Mouse (Mus musculus): ENCODE measurements at regions not wholly inside any gene's neighbourhood (a gene's known extent, or its start where the extent isn't known, plus 50 kb on each side); places are given as distances from the start of the nearest gene placed in this dataset.
"Not testable (repeated sequence)": the region's sequence is repeated elsewhere in the genome, so short reads cannot be mapped to it uniquely, and the experiment has no call there.

- no peak for DNase-seq (ENCODE audit: low read depth)
Measured at GRCm38 (mm10) chr19:27694478-27694877, 264.9 kb upstream of the Pum3 start.

DNA sequence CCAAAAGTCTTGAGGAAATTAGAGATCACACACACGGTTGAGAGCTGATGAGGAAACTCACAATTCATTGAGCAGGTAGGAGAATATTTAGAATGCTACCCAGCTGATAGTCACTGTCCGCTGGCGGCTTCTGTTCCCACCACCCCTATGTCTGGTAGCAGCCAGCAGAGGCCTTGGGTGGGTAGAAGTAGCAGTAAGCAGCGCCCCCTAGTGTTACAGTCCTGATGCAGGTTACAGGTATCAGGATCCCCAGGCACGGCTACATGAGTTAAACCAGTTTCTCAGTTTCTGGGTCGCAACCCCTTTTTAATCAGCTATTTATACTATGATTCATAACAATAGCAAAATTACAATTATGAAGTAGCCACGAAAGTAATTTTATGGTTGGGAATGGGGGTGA lies 264.1 kb upstream of the Pum3 start:
- peak; percentile 4 for DNase-seq (ENCODE audit: low read depth)

- no peak for DNase-seq (ENCODE audit: low read depth)
Measured at GRCm38 (mm10) chr19:27692944-27693343, 263.3 kb upstream of the Pum3 start.

GRCm38 (mm10) chr19:27683426-27683825 lies 253.8 kb upstream of the Pum3 start:
- peak; percentile 22 for DNase-seq (ENCODE audit: low read depth)

DNA sequence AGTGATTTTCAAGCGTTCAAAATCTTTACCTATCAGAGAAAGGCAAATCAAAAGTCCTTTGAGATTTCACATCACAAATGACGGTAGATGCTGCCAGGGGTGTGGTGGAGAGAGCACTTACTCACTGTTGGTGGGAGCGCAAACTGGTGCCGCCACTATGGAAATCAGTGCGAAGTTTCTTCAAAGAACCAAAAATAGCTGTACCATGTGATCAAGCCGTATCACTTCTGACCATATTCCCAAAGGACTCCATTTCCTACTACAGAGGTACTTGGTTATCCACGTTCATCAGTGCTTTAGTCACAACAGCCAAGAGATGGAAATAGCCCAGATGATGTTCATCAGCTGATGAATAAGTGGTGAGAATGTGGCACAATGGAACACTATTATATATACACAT lies 249.8 kb upstream of the Pum3 start:
- DNase-seq (ENCODE audit: low read depth), result no peak

- DNase-seq (ENCODE audit: low read depth), result no peak
Measured at GRCm38 (mm10) chr19:27672679-27673190, 243.1 kb upstream of the Pum3 start.

GRCm38 (mm10) chr19:27663296-27663695 lies 233.7 kb upstream of the Pum3 start:
- DNase-seq (ENCODE audit: low read depth), result no peak

DNA sequence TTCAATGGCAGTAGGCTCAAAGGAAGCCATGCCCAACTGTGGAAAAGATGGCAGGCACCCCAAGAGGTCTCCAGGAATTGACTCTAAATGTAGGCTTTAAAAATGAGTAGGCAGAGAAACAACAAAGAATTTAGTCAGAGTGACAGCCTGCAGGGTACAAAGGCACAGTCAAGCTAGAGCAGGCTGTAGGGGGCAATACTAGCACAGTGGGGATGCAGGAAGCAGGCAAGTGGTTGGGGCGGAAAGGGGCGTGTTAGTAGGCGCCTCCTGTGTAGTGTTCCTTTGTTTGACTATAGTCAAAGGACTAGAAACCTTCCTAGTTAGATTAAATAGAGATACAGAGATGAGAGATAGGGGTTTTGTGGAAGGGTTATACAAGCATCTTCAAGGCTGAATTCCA lies 211.4 kb upstream of the Pum3 start:
- no peak for DNase-seq (ENCODE audit: low read depth)

DNA sequence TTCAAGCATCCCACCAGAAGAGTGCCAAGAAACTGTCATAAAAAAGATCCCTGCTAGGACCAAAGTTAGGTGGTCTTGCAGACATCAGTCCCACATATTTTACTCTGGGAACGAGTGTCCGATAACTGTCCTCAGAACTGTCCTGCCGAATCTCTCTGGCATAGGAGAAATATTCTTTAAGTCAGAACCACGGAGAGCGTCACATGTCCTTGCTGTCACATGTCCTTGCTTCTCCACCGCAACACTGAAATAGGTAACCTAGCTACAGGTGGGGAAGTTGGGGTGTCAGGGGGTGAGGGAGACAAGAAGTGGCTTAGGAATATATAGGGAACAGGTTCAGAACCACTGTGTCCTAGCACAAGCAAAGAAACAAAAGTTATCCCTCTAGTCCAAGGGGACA lies 203.5 kb upstream of the Pum3 start:
- DNase-seq (ENCODE audit: low read depth), result no peak

- DNase-seq (ENCODE audit: low read depth), result no peak
Measured at GRCm38 (mm10) chr19:27627626-27628025, 198.0 kb upstream of the Pum3 start.

DNA sequence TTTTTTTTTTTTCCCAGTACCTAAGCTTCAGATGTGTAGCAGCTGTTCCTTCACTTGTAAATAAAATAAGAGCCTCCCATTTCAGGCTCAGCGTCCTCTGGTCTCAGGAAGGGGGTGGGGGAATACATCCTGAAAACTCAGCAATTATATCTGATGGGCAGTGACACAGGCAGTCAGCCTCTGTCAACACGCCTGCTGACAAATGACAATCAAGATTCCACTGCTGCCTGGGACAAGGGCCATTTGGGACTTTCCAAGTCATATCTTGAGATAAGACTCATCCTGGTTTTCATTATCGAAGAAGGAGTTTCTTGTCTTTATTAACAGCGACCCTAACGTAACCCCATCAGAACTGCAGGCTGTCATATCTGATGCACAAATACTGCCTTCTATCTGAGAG lies 187.9 kb upstream of the Pum3 start:
- no peak for DNase-seq (ENCODE audit: low read depth)

DNA sequence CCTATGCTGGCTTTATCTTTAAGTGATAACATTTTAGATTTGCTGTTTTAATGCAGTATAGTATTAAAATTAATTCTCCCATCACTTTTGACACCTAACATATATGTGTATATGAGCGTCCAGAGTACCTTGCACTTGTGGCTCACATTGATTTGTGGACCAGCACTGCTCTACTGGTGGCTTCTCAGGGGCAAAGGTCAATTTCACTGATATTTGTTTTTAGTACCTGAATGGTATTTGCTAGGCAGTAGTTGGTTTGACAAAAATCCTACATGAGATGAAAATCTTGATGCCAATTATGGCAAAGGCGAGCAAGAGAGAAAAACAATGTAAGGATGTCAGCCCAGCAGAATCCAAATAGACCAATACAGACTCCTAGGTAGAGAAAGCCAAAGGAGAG lies 177.3 kb upstream of the Pum3 start:
- DNase-seq (ENCODE audit: low read depth), result no peak

GRCm38 (mm10) chr19:27603296-27603695 lies 173.7 kb upstream of the Pum3 start:
- no peak for DNase-seq (ENCODE audit: low read depth)

GRCm38 (mm10) chr19:27601551-27601950 lies 171.9 kb upstream of the Pum3 start:
- DNase-seq (ENCODE audit: low read depth), result no peak

GRCm38 (mm10) chr19:27600386-27600785 lies 170.8 kb upstream of the Pum3 start:
- DNase-seq (ENCODE audit: low read depth), result not testable (repeated sequence)

DNA sequence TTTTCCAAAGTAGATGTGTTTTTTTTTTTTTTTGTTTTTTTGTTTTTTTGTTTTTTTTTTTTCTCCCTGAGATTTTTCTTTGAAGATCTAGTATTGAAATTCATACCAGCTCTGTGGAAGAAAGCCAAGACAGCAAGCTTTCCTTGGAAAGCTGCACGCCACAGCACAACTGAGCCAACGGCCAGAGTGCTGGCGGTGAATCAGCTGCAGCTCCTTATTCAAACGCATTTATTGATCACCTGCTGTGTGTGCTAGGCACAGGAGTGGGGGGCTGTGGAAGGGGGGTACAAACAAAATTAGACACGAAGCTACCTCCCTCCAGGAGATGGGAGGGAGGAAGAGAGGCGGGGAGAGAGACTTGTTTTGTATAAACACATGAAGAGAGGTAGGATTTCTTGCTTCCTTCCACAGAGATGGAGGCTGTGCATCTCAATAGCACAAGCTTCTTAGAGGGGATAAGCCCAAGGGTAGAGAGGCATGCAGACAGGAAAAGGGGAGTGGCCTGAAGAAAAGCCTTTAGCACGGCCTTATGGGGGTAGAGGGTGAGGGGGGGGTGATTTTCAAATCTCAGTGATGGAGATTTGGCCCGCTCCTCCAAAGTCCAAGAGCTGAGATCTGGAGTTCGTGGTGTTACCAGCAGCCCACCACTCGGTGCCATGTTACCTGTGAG lies 170.1 kb upstream of the Pum3 start:
- DNase-seq (ENCODE audit: low read depth), result no peak

GRCm38 (mm10) chr19:27598350-27598749 lies 168.7 kb upstream of the Pum3 start:
- no peak for DNase-seq (ENCODE audit: low read depth)

- DNase-seq (ENCODE audit: low read depth), result no peak
Measured at GRCm38 (mm10) chr19:27585566-27585965, 155.9 kb upstream of the Pum3 start.

DNA sequence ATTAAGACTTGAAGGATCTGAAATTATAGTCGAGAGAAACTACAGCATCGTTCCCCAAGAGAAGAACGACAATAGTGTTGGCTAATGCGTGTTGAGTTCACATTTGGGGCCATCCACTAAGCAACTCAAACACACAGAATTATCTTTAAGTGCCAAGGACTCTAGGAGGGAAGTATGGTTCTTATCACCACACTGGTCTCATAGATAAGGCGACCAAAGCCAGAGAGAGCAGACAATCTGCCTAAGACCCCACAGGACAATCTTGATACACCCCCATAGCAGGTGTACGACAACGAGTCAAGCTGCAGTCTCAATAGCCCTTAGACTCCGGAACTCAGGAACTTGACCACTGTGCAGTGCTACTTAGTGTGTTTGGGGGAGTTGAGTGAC lies 152.5 kb upstream of the Pum3 start:
- no peak for DNase-seq (ENCODE audit: low read depth)

DNA sequence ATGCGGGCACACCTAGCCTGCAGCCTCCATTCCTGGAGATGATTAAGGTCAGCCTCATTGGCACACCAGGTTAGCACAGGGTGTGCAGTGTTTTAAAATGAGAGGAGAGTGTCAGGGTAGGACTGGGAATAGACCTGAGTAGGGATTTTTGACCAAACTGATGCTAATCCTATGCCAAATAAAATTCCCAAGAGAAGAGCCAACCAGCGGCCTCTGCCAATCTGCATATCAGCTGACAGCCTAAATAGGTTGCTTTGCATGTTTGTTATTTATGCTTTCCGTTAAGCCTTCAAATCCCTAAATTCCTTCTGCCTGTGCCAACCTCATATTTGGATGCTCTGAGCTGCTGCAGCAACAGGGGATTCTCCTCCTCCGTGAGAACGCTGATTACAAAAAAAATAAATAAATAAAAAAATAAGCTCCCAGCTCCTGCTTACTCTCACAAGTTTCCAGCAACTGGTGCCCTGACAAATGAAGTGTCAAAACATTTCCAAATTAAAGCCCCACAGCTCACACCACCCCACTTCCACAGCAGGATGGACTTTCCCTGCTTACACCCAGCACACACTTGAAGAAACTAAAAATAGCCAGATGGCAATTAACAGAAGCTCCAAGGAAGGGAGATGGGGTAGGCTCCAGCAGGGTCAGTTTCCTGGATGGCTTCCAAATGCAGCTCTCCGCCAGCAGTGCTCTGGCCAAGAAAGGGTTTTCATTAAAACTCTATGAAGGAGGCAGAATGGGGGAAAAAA lies 151.9 kb upstream of the Pum3 start:
- DNase-seq (ENCODE audit: low read depth), result no peak

DNA sequence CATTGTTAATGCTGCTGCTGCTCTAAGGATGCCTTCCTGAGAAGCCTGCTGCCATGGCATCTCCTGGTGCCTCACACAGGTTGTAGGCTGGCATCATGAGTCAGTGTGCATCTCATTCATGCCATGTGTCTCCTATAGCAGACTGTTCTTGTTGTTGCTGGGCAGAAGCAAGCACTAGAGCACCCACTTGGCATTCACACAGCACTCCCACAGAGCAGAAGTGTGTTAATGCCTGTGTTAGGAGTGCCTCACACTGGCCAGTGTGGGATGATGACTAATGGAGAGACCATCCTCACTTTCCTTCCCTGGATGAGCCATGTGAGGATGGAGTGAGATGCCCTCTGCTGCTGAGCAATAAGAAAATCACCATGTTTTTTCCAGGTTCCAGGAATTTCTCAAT lies 146.9 kb upstream of the Pum3 start:
- DNase-seq (ENCODE audit: low read depth), result no peak

DNA sequence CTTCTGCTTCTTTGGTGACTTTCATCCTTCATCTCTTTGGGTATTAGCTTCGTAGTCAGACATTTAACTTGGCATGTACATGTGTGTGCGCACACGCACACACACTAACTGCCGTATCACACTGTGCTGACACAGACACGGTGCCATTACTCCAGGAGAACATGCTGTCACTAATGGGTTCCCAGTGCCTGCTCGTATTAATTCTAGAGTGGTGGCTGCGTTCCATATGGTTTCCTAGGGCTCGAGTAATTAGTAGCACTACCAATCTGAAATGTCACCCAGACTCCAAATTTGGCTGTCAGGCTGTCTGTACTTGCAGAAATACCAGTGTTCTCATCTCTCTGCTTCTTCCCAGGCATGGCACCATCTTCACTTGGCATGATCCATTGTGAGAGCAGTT lies 137.3 kb upstream of the Pum3 start:
- no peak for DNase-seq (ENCODE audit: low read depth)

DNA sequence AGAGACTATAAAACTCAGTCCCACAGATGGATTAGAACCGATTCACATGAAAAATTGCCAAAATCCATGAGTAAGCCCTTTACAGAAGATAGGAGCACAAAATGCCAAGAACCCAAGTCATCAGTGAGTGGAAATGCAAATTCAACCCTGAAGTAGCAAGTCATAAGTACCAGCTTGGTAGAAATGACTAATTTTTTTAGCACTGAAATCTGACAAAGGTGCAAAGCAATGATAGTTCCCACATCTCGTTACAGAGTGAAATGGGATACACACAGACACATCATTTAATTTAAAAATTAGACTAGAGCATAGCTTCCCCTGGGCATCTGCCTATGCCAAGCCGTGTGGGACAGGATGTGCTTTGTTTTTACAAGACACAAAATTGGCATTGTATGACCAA lies 136.4 kb upstream of the Pum3 start:
- no peak for DNase-seq (ENCODE audit: low read depth)

DNA sequence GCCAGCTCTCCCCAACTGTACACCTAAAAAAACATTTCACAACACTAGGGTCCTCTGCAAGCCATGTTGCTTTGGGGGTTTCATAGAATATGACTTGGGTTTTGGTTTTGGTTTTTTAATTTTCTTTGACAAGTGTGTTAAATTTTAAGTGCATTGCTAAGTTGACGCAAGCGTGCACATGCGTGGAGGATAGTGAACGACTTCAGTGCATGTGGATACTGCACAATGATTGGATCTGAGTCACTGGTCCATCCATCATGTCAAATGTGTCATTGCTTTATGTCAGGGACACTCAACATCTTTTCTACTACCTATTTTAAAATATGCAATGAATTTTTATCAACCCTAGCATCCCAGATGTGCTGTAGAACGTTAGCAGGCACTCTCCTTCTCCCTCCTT lies 134.5 kb upstream of the Pum3 start:
- no peak for DNase-seq (ENCODE audit: low read depth)
